Mouse (Mus musculus) intestine, postnatal 0 days (tissue): ENCODE results near the gene 4933411K16Rik. TPM values are rescaled to one million over a fixed set of nuclear protein-coding genes. Genes with fewer than 3 reads are reported as not detected.

Source experiments
- ATAC-seq: fragments of 200-750 bp; cut with Nextera tagmentation; 2 replicates; pipeline ENCODE4 v1.8.0; 2017; ENCODE audit warnings: mild to moderate bottlenecking, moderate TSS enrichment, moderate library complexity
- H3K27ac ChIP-seq: fragments of 300-500 bp; sonication (generic); 2 replicates; pipeline ENCODE4 v1.5.1; 2014; ENCODE audit warnings: mild to moderate bottlenecking, low read depth, low read length, moderate library complexity
- H3K27me3 ChIP-seq: fragments of 300-500 bp; sonication (generic); replicated peaks from 2 replicates; pipeline ENCODE4 v1.6.1; 2014; ENCODE audit warnings: low read length, mixed read lengths; ENCODE audit not compliant: control insufficient read depth, insufficient read depth
- H3K36me3 ChIP-seq: fragments of 300-500 bp; sonication (generic); 2 replicates; pipeline ENCODE4 v1.6.1; 2014; ENCODE audit warnings: mild to moderate bottlenecking, moderate library complexity; ENCODE audit not compliant: control insufficient read depth, insufficient read depth
- H3K4me1 ChIP-seq: fragments of 300-500 bp; sonication (generic); replicated peaks from 2 replicates; pipeline ENCODE4 v1.6.1; 2014; ENCODE audit warnings: antibody characterized with exemption, low read length, mixed read lengths; ENCODE audit not compliant: control insufficient read depth, insufficient read depth
- H3K4me2 ChIP-seq: fragments of 300-500 bp; sonication (generic); replicated peaks from 2 replicates; pipeline ENCODE4 v1.6.1; 2014; ENCODE audit warnings: low read depth, mild to moderate bottlenecking, moderate library complexity
- H3K4me3 ChIP-seq: fragments of 300-500 bp; sonication (generic); 2 replicates; pipeline ENCODE4 v1.5.1; 2014; ENCODE audit warnings: low read depth, low read length
- H3K9ac ChIP-seq: fragments of 300-500 bp; sonication (generic); 2 replicates; pipeline ENCODE4 v1.6.1; 2014; ENCODE audit warnings: mild to moderate bottlenecking, low read depth, low read length
- H3K9me3 ChIP-seq: fragments of 300-500 bp; sonication (generic); 2 replicates; pipeline ENCODE4 v1.6.1; 2016; ENCODE audit warnings: mixed run types; ENCODE audit not compliant: control insufficient read depth
- CTCF ChIP-seq: sonication (generic); IDR thresholded peaks from 2 replicates; pipeline ENCODE4 v1.5.1; 2016; ENCODE audit warnings: low read depth, mild to moderate bottlenecking, control low read depth, antibody characterized with exemption, moderate library complexity
- whole genome bisulfite sequencing: fragments of 180-500 bp; shearing (Covaris S2); extraction: QIAGEN DNeasy Blood & Tissue Kit; methylation state at CpG from one replicate; pipeline ENCODE4 v1.1.7; 2014; 5-methylcytosine and 5-hydroxymethylcytosine counted together
- polyA plus RNA-seq: library from polyadenylated mRNA; unstranded; fragments of >200 nt; fragmentation: Nextera tagmentation; extraction: Ambion mirVana; gene quantifications from 2 replicates; pipeline ENCODE4 v1.2.1, GENCODE M21; 2015

Gene 4933411K16Rik
- polyA plus RNA-seq, 1 experiment from 2014 or later = 0.08 TPM

DNA sequence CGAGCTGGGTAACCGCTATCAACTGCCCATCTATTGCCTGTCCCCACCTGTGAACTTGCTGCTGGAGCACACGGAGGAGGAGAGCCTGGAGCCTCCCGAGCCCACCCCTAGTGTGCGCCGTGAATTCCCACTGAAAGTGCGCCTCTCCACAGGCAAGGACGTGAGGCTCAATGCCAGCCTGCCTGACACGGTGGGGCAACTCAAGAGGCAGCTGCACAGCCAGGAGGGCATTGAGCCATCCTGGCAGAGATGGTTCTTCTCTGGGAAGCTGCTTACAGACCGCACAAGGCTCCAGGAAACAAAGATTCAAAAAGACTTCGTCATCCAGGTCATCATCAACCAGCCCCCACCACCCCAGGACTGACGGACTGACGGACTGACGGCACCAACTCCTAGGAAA is 18.4 kb upstream of the 4933411K16Rik start:
- Histone ChIP-seq H3K4me3 (no peak overlapping the region), H3K36me3 (peaks cover 19% of the 10 kb centered on the region; the same call in 1 of the 2 replicates), H3K9me3 (no peaks in the 10 kb centered on the region), H3K9ac (no peak overlapping the region), H3K4me1 (no peaks in the 10 kb centered on the region), H3K4me2 (no peak overlapping the region), H3K27ac (no peak overlapping the region), H3K27me3 (no peaks in the 10 kb centered on the region)
- no peak for ATAC-seq
- TF ChIP-seq CTCF = no peak
- 86% methylated on average over 14 of the region's 14 CpGs for WGBS

DNA sequence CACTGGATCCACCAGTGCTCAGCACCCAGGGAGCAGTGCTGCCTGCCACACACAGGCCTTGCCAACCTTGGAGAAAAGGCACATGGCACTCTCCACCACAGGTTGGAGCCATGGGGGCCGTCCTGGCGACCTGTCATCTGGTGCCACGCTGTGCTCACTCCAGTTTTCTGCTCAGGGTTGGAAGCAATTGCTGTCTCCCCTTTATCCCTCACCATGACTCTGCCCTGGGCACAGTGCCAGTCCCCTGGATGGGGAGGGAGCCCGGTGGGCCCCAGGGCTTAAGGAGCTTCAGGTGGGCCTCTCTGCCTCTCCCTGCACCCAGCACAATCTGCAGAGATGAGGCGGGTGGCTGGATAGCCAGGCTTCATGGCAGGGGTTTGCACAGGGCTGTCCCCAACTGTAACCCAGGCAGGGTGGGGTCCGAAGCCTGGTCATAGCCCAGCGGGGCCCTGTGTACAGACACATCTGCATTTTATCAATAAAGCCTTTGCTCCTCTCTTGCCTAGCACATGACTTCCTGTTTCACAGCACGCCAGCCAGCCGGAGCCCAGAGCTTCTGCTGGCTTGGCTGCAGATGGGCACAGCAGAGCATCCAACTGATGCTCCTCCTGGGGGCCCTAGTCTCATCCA is 17.8 kb upstream of the 4933411K16Rik start:
- H3K4me1 ChIP-seq = no peaks in the 10 kb centered on the region
- H3K36me3 ChIP-seq = peaks cover 19% of the 10 kb centered on the region; the same call in 1 of the 2 replicates
- no peak overlapping the region for H3K4me2 ChIP-seq
- TF ChIP-seq CTCF = no peak
- ATAC-seq = no peak
- no peaks in the 10 kb centered on the region for H3K27me3 ChIP-seq
- no peak overlapping the region for H3K4me3 ChIP-seq
- WGBS = 72% methylated on average over 9 of the region's 9 CpGs
- H3K9ac ChIP-seq = no peak overlapping the region
- H3K9me3 ChIP-seq = no peaks in the 10 kb centered on the region
- no peak overlapping the region for H3K27ac ChIP-seq

DNA sequence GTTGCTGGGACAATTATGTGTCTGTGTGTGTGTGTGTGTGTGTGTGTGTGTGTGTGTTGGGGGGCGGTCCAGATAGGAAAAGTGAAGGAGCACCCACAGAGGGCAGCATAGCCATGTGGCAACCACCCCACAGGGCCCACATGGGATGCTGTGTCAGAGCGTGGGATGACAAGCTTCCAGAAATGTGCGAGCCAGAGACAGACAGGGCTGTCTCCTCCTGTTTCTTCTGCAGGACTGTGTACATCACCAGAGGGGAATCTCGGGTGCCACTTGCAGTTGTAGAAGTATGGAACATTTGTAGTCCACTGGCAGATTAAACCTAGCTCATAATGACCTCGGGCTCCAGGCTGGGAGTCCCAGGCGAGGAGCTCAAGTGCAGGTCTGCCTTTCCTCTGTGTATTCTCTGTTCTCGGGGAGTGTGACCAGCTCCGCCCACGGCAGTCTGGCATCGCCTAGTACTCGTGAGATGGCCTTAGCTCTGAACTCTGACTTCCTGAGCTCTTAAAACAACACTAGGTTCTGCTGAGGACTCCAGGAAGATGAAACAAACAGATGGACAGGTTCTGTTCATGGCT is 17.1 kb upstream of the 4933411K16Rik start:
- no peaks in the 10 kb centered on the region for H3K9me3 ChIP-seq
- H3K4me3 ChIP-seq = no peak overlapping the region
- no peaks in the 10 kb centered on the region for H3K4me1 ChIP-seq
- no peak overlapping the region for H3K27ac ChIP-seq
- H3K9ac ChIP-seq = no peak overlapping the region
- H3K36me3 ChIP-seq = peaks cover 19% of the 10 kb centered on the region; the same call in 1 of the 2 replicates
- ATAC-seq = no peak
- WGBS = 54% methylated on average over 11 of the region's 11 CpGs
- no peak overlapping the region for H3K4me2 ChIP-seq
- TF ChIP-seq CTCF = no peak
- no peaks in the 10 kb centered on the region for H3K27me3 ChIP-seq

DNA sequence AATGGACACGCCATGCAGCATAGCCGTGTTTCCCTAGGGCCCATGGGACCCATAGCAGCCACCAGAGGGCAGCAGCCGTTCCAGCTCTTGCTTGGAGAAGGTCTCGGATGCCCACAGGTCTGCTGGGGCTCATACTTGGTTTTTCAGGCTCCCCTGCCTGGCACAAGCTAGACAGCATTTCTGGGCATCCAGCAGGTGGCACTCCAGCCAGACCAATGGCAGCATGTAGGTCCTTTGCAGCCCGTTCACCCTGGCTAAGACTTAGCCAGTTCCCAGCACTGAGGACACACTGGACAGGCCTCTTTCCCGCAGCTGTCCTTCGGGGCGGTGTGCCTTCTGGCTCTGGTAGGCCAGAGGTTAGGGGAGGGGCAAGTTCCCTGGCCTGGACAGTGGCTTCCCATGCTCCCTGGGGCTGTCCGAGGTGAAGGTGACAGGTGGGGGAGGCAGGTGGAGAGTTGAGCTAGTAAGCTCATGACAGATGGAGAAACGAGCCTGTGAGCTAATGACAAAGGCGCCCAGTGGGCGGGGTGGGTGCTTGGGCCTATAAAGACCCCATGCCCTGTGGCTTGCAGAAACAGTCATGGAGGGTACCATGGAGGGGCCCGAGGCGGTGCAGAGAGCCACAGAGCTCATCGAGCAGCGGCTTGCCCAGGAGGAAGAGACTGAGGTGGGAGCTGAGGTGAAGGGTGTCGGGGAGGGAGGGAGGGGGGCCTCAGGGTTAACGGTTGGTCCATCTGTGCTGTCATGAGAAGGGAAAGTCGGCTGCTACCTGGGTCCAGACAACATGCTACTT is 16.4 kb upstream of the 4933411K16Rik start, which contains the start of gene Ankrd2:
Gene Ankrd2, plus strand, starts transcription at position 545 of the 793 bp plus-strand sequence.
- ATAC-seq = peak; percentile 82
- Histone ChIP-seq H3K4me2 (no peak within 1 kb of the TSS), H3K4me3 (no peak within 1 kb of the TSS), H3K4me1 (no peaks in the 10 kb centered on the region), H3K9ac (no peak within 1 kb of the TSS), H3K36me3 (peaks cover 19% of the 10 kb centered on the region; the same call in 1 of the 2 replicates), H3K9me3 (no peaks in the 10 kb centered on the region), H3K27me3 (no peaks in the 10 kb centered on the region), H3K27ac (no peak within 1 kb of the TSS)
- WGBS = 66% methylated on average over 19 of the region's 19 CpGs
- TF ChIP-seq CTCF = peak; percentile 97

- H3K27ac ChIP-seq = no peak overlapping the region
- H3K27me3 ChIP-seq = no peaks in the 10 kb centered on the region
- H3K4me3 ChIP-seq = no peak overlapping the region
- H3K36me3 ChIP-seq = peaks cover 19% of the 10 kb centered on the region; the same call in 1 of the 2 replicates
- H3K4me1 ChIP-seq = no peaks in the 10 kb centered on the region
- WGBS = 80% methylated on average over 3 of the region's 3 CpGs
- no peak for TF ChIP-seq CTCF
- no peak overlapping the region for H3K4me2 ChIP-seq
- H3K9me3 ChIP-seq = no peaks in the 10 kb centered on the region
- no peak overlapping the region for H3K9ac ChIP-seq
- ATAC-seq = no peak
These were observed 15.7 kb upstream of the 4933411K16Rik start for GRCm38 (mm10) chr19:42036357-42036756.

DNA sequence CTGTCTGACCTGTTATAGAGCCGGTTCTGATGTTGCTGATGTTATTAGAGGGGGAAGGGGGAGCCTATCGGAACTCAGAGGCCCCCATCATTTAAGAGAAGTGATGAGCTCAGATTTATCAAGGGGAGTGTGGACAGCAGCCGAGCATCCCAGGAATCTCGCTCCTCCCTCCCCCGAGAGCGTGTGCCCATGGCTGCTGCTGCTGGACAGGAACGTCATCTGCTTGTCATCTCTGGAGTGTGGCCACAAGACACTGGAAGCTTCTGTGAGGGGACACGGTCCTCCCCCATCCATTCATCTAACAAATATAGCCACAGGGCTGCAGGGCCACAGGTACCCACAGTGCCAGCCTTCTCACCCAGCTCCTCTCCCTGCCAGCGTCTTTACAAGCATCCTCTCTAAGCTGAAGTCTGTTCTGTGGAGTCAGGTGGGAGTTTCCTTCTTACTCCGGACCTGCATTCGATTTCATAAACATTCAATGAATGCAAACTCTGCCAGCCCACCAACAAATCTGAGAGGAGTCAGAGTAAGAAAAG is 14.8 kb upstream of the 4933411K16Rik start:
- TF ChIP-seq CTCF = no peak
- no peaks in the 10 kb centered on the region for H3K9me3 ChIP-seq
- H3K4me1 ChIP-seq = no peaks in the 10 kb centered on the region
- ATAC-seq = no peak
- no peak overlapping the region for H3K9ac ChIP-seq
- 64% methylated on average over 11 of the region's 11 CpGs for WGBS
- H3K27ac ChIP-seq = no peak overlapping the region
- H3K4me2 ChIP-seq = no peak overlapping the region
- peaks cover 13% of the 10 kb centered on the region; the same call in 1 of the 2 replicates for H3K36me3 ChIP-seq
- H3K4me3 ChIP-seq = no peak overlapping the region
- H3K27me3 ChIP-seq = no peaks in the 10 kb centered on the region
